8 mouse cellular contexts compared by ENCODE assay signal in genomic region chr11:101464211-101465100, GRCm38 (mm10). TPM values are rescaled to one million over a fixed set of nuclear protein-coding genes. Genes with fewer than 3 reads are reported as not detected.
DNase-seq lines count a peak whose midpoint lies in the region; ATAC-seq and TF ChIP-seq lines count a peak whose summit lies in the region.

Gene Rnd2 (plus strand): TSS chr11:101464999.

- H3K4me1 ChIP-seq in ES-E14 (ENCODE audit: control insufficient read depth in 2 of 2, insufficient read depth in 2 of 2, low read length in 2 of 2, poor library complexity in 1 of 2) = peaks cover 7 to 32% of the 10 kb centered on the region in 2 experiments; a peak in 3 of 4 replicates
- peaks cover 62% of the 10 kb centered on the region for H3K4me1 ChIP-seq in forebrain, embryonic 12.5 days
- H3K4me1 ChIP-seq in kidney, embryonic 15.5 days = peaks cover 76% of the 10 kb centered on the region
- H3K4me1 ChIP-seq in stomach, embryonic 16.5 days (ENCODE audit: control insufficient read depth, insufficient read depth, low read length) = peaks cover 35% of the 10 kb centered on the region

- no peak for ATAC-seq in forebrain, embryonic 12.5 days (ENCODE audit: low FRiP score)
- peak; percentile 23; the same call in 1 of the 2 replicates for ATAC-seq in kidney, embryonic 15.5 days (replicated peaks; ENCODE audit: low FRiP score)
- ATAC-seq in stomach, embryonic 16.5 days (ENCODE audit: insufficient read depth, low FRiP score) = peak; percentile 3; the same call in 1 of the 2 replicates

- peaks cover 23% of the 10 kb centered on the region for H3K36me3 ChIP-seq in ES-E14 (ENCODE audit: control insufficient read depth, insufficient read depth, low read length, poor library complexity, severe bottlenecking)
- H3K36me3 ChIP-seq in forebrain, embryonic 12.5 days (replicated peaks) = peaks cover 30% of the 10 kb centered on the region
- H3K36me3 ChIP-seq in kidney, embryonic 15.5 days = peaks cover 32% of the 10 kb centered on the region
- 0 out of 2 replicates have a peak, but pooled peaks cover 7% of the 10 kb centered on the region for H3K36me3 ChIP-seq in stomach, embryonic 16.5 days (ENCODE audit: control insufficient read depth, insufficient read depth, low read length)

- in situ Hi-C loops in ES-E14 (cut with MboI; ENCODE audit: low sequenced_read_pairs in 2 of 2, unreplicated experiment in 2 of 2) = no loop called here

- H3K9ac ChIP-seq in ES-E14 (ENCODE audit: insufficient read depth, low read depth, low read length, poor library complexity, severe bottlenecking) = peak within 1 kb of the TSS; percentile 74
- H3K9ac ChIP-seq in forebrain, embryonic 12.5 days = peak within 1 kb of the TSS; percentile 75
- peak within 1 kb of the TSS; percentile 75 for H3K9ac ChIP-seq in kidney, embryonic 15.5 days
- peak within 1 kb of the TSS; percentile 87 for H3K9ac ChIP-seq in stomach, embryonic 16.5 days (ENCODE audit: low read length)

- no peaks in the 10 kb centered on the region for H3K9me3 ChIP-seq in ES-E14 (ENCODE audit: control insufficient read depth, insufficient read depth, low read depth, low read length)
- no peaks in the 10 kb centered on the region for H3K9me3 ChIP-seq in forebrain, embryonic 12.5 days
- no peaks in the 10 kb centered on the region for H3K9me3 ChIP-seq in kidney, embryonic 15.5 days (replicated peaks)
- H3K9me3 ChIP-seq in stomach, embryonic 16.5 days (replicated peaks; ENCODE audit: control insufficient read depth, low read length) = no peaks in the 10 kb centered on the region

- intact Hi-C loops in gastrocnemius, postnatal 14 days (cut with DNase I; ENCODE audit: low total_unique reads) = no loop called here

- peaks cover 9% of the 10 kb centered on the region; the same call in 1 of the 2 replicates for H3K27me3 ChIP-seq in forebrain, embryonic 12.5 days
- no peaks in the 10 kb centered on the region for H3K27me3 ChIP-seq in kidney, embryonic 15.5 days
- H3K27me3 ChIP-seq in stomach, embryonic 16.5 days (ENCODE audit: control insufficient read depth, insufficient read depth, low read length) = no peaks in the 10 kb centered on the region

- WGBS in forebrain, embryonic 12.5 days = 17% methylated on average over 12 of the region's 12 CpGs
- WGBS in kidney, embryonic 15.5 days = 9% methylated on average over 12 of the region's 12 CpGs
- 8% methylated on average over 12 of the region's 12 CpGs for WGBS in stomach, embryonic 16.5 days

- H3K27ac ChIP-seq in ES-E14 (ENCODE audit: insufficient read depth, low read depth, low read length, poor library complexity, severe bottlenecking) = peak within 1 kb of the TSS; percentile 82
- H3K27ac ChIP-seq in forebrain, embryonic 12.5 days = peak within 1 kb of the TSS; percentile 88
- peak within 1 kb of the TSS; percentile 91 for H3K27ac ChIP-seq in kidney, embryonic 15.5 days
- peak within 1 kb of the TSS; percentile 93 for H3K27ac ChIP-seq in stomach, embryonic 16.5 days (ENCODE audit: low read length)

- peak within 1 kb of the TSS; percentile 77 to 79 for H3K4me3 ChIP-seq in ES-E14 (ENCODE audit: insufficient read depth in 1 of 2, low read depth in 1 of 2, low read length in 2 of 2, poor library complexity in 1 of 2, severe bottlenecking in 1 of 2)
- peak within 1 kb of the TSS; percentile 83 for H3K4me3 ChIP-seq in forebrain, embryonic 12.5 days (replicated peaks)
- peak within 1 kb of the TSS; percentile 86 for H3K4me3 ChIP-seq in kidney, embryonic 15.5 days (replicated peaks)
- peak within 1 kb of the TSS; percentile 87 for H3K4me3 ChIP-seq in stomach, embryonic 16.5 days (replicated peaks; ENCODE audit: low read length)

- peak within 1 kb of the TSS; percentile 88 for H3K4me2 ChIP-seq in forebrain, embryonic 12.5 days
- peak within 1 kb of the TSS; percentile 98 for H3K4me2 ChIP-seq in kidney, embryonic 15.5 days
- H3K4me2 ChIP-seq in stomach, embryonic 16.5 days (ENCODE audit: low read depth, low read length) = peak within 1 kb of the TSS; percentile 92

- DNase-seq in gastrocnemius, postnatal 14 days = peak; percentile 21
- DNase-seq in gastrocnemius, postnatal 10 days = no peak
- DNase-seq in ES-E14 (ENCODE audit: low read depth, low spot score) = no peak
- DNase-seq in lung, adult 18-20 months = peak; percentile 63 to 77
- no peak for DNase-seq in spleen, postnatal 10 days (ENCODE audit: low spot score in 2 of 2)

TF ChIP-seq in ES-E14, 5 proteins besides CTCF, POLR2A, EP300 and RAD21:
- TF ChIP-seq MAFK (IDR thresholded peaks at IDR 0.05; ENCODE audit: insufficient read depth, low read depth, low read length) (0 out of 2 replicates have a peak, but pooled peaks have one; percentile 42), ZNF384 (IDR thresholded peaks at IDR 0.05; ENCODE audit: low read depth, low read length) (no peak), HCFC1 (IDR thresholded peaks at IDR 0.05; ENCODE audit: borderline replicate concordance, insufficient read depth, low read length) (no peak)

RNA-seq across cellular contexts. Expression of gene Rnd2, which starts in this region (rescaled TPM):
- total RNA-seq in gastrocnemius, postnatal 14 days (2021) = 1 to 10 TPM; 4.0 to 4.8 TPM
- total RNA-seq in gastrocnemius, postnatal 10 days (2021) = 1 to 10 TPM; 5.0 to 5.8 TPM
- total RNA-seq in ES-E14 (2012; rRNA removed) = 8.9 and 10.4 TPM in 2 replicates
- polyA plus RNA-seq in forebrain, embryonic 12.5 days (2016; fragmentation: Nextera tagmentation; extraction: Ambion mirVana) = 101 and 105 TPM in 2 replicates
- polyA plus RNA-seq in kidney, embryonic 15.5 days (2015; fragmentation: Nextera tagmentation; extraction: Ambion mirVana) = 9.0 and 11.4 TPM in 2 replicates
- 10.7 and 11.9 TPM in 2 replicates for polyA plus RNA-seq in stomach, embryonic 16.5 days (2015; fragmentation: Nextera tagmentation; extraction: Ambion mirVana)

Comparison
In these comparisons a context has a peak if more than half of its experiments do, and no peak if none do; other contexts are left out.
1. DNase-seq: peak in gastrocnemius, postnatal 14 days (single experiment) and lung, adult 18-20 months (2 of 2); none in gastrocnemius, postnatal 10 days (single experiment), ES-E14 (single experiment) and spleen, postnatal 10 days (0 of 2).
2. Peak in every context shown above with its lines, with median percentiles within 50 percentile points of each other: H3K27ac ChIP-seq, H3K4me3 ChIP-seq, H3K9ac ChIP-seq and H3K4me2 ChIP-seq.